Mouse (Mus musculus) myocyte (in vitro differentiated cells): ENCODE measurements at regions not wholly inside any gene's neighbourhood (a gene's known extent, or its start where the extent isn't known, plus 50 kb on each side); places are given as distances from the start of the nearest gene placed in this dataset.

Source experiments
- H3K27me3 ChIP-seq: one replicate; pipeline ENCODE4 v1.6.1; 2011; ENCODE audit not compliant: control insufficient read depth, insufficient read depth, insufficient read length
- H3K36me3 ChIP-seq: one replicate; pipeline ENCODE4 v1.6.1; 2011; ENCODE audit not compliant: control insufficient read depth, insufficient read depth
- H3K4me2 ChIP-seq: one replicate; pipeline ENCODE4 v1.6.1; 2011; ENCODE audit warnings: low read depth, control low read depth
- H3K4me3 ChIP-seq: one replicate; pipeline ENCODE4 v1.5.1; 2011; ENCODE audit warnings: mild to moderate bottlenecking, control low read depth, moderate library complexity
- H3K79me2 ChIP-seq: one replicate; pipeline ENCODE4 v1.6.1; 2011; ENCODE audit not compliant: control insufficient read depth, insufficient read depth
- H3ac ChIP-seq: one replicate; pipeline ENCODE4 v1.6.1; 2011; ENCODE audit not compliant: control insufficient read depth, insufficient read length
- CEBPB ChIP-seq: IDR thresholded peaks from 2 replicates; pipeline ENCODE4 v1.6.1; 2011; ENCODE audit warnings: mild to moderate bottlenecking, moderate library complexity; ENCODE audit not compliant: poor library complexity, insufficient read depth, severe bottlenecking
- E2F4 ChIP-seq: IDR thresholded peaks from one replicate; pipeline ENCODE4 v1.6.1; 2011; ENCODE audit warnings: mild to moderate bottlenecking, control low read depth, moderate library complexity; ENCODE audit not compliant: insufficient read depth
- MAX ChIP-seq: IDR thresholded peaks from one replicate; pipeline ENCODE4 v1.6.1; 2011; ENCODE audit warnings: low read depth, mild to moderate bottlenecking, control low read depth
- MYOD1 ChIP-seq, 3 experiments: IDR thresholded peaks; one replicate each; pipeline ENCODE4 v1.6.1; 2011; ENCODE audit warnings: control low read depth in 2 of 3, low read depth in 2 of 3, mild to moderate bottlenecking in 2 of 3, moderate library complexity in 1 of 3; ENCODE audit not compliant: insufficient read length in 2 of 3, control insufficient read depth in 1 of 3
- MYOG ChIP-seq, 3 experiments: IDR thresholded peaks; one replicate each; pipeline ENCODE4 v1.6.1; 2011; ENCODE audit warnings: control low read depth in 2 of 3, low read depth in 2 of 3, mild to moderate bottlenecking in 2 of 3; ENCODE audit not compliant: insufficient read length in 2 of 3, control insufficient read depth in 1 of 3, insufficient read depth in 1 of 3
- POLR2A ChIP-seq: IDR thresholded peaks from one replicate; pipeline ENCODE4 v1.6.1; 2011; ENCODE audit warnings: low read depth, mild to moderate bottlenecking, control low read depth, moderate library complexity; ENCODE audit not compliant: insufficient read length
- POLR2AphosphoS2 ChIP-seq: IDR thresholded peaks from one replicate; pipeline ENCODE4 v1.6.1; 2011; ENCODE audit warnings: low read depth, control low read depth; ENCODE audit not compliant: insufficient read length
- REST ChIP-seq: IDR thresholded peaks from one replicate; pipeline ENCODE4 v1.6.1; 2011; ENCODE audit warnings: mild to moderate bottlenecking, control low read depth, moderate library complexity; ENCODE audit not compliant: insufficient read depth, insufficient read length
- SRF ChIP-seq: IDR thresholded peaks from one replicate; pipeline ENCODE4 v1.6.1; 2011; ENCODE audit warnings: low read depth; ENCODE audit not compliant: control insufficient read depth, insufficient read length
- TCF12 ChIP-seq: IDR thresholded peaks from one replicate; pipeline ENCODE4 v1.6.1; 2011; ENCODE audit warnings: mild to moderate bottlenecking, control low read depth; ENCODE audit not compliant: poor library complexity, insufficient read depth, severe bottlenecking
- TCF3 ChIP-seq: IDR thresholded peaks from one replicate; pipeline ENCODE4 v1.6.1; 2011; ENCODE audit warnings: low read depth, control low read depth; ENCODE audit not compliant: insufficient read length
- USF1 ChIP-seq: IDR thresholded peaks from one replicate; pipeline ENCODE4 v1.6.1; 2011; ENCODE audit warnings: low read depth, mild to moderate bottlenecking, control low read depth, moderate library complexity

- H3K4me2 ChIP-seq = no peak overlapping the region
- TF ChIP-seq USF1 (no peak), TCF12 (no peak), MYOG (IDR thresholded peaks at IDR 0.05; ENCODE audit: control insufficient read depth in 1 of 3, insufficient read depth in 1 of 3, insufficient read length in 2 of 3, low read depth in 2 of 3) (no peak), SRF (no peak), POLR2AphosphoS2 (no peak), CEBPB (no peak), E2F4 (no peak), POLR2A (no peak), REST (no peak), MAX (no peak), MYOD1 (IDR thresholded peaks at IDR 0.05; ENCODE audit: control insufficient read depth in 1 of 3, insufficient read length in 2 of 3, low read depth in 2 of 3) (no peak), TCF3 (no peak)
- H3ac ChIP-seq = no peak overlapping the region
- H3K36me3 ChIP-seq = no peaks in the 10 kb centered on the region
- no peak overlapping the region for H3K4me3 ChIP-seq
- H3K27me3 ChIP-seq = peaks cover 26% of the 10 kb centered on the region
- H3K79me2 ChIP-seq = no peaks in the 10 kb centered on the region
Observed at GRCm38 (mm10) chr2:75151519-75151918, 325.9 kb downstream of the Mtx2 start.

DNA sequence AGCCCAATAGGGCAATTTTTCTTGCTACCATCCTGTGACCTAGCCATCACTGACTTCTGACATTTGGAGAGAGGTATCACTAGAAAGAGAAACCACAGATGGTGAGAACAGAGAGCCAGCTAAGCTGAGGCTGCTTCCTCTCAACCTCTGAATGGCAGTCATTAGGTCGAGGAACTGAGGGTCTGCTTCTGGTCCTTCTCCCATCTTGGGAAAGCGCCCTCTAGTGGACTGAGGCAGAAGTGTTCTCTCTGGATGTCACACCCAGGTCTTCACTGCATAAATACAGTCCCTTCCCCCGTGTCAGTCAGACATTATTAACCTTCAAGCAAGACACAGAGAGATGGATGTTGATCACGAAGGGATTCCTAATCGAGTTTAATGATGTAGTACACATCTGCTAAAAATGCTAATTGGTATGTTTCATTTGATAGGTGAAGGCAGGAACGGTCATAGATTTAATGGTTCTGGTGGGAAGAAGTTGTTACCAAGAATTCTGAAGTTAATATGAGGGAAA lies 326.9 kb downstream of the Mtx2 start:
- Histone ChIP-seq H3K4me3 (no peak overlapping the region), H3K4me2 (no peak overlapping the region), H3K27me3 (peaks cover 26% of the 10 kb centered on the region), H3K79me2 (no peaks in the 10 kb centered on the region), H3K36me3 (no peaks in the 10 kb centered on the region), H3ac (no peak overlapping the region)
- no peak for TF ChIP-seq MAX
- TF ChIP-seq POLR2AphosphoS2 = no peak
- no peak for TF ChIP-seq POLR2A
- TF ChIP-seq SRF = no peak
- TF ChIP-seq MYOD1 (IDR thresholded peaks at IDR 0.05; ENCODE audit: control insufficient read depth in 1 of 3, insufficient read length in 2 of 3, low read depth in 2 of 3) = no peak
- no peak for TF ChIP-seq E2F4
- no peak for TF ChIP-seq REST
- TF ChIP-seq MYOG (IDR thresholded peaks at IDR 0.05; ENCODE audit: control insufficient read depth in 1 of 3, insufficient read depth in 1 of 3, insufficient read length in 2 of 3, low read depth in 2 of 3) = no peak
- TF ChIP-seq USF1 = no peak
- no peak for TF ChIP-seq TCF12
- no peak for TF ChIP-seq CEBPB
- TF ChIP-seq TCF3 = no peak

DNA sequence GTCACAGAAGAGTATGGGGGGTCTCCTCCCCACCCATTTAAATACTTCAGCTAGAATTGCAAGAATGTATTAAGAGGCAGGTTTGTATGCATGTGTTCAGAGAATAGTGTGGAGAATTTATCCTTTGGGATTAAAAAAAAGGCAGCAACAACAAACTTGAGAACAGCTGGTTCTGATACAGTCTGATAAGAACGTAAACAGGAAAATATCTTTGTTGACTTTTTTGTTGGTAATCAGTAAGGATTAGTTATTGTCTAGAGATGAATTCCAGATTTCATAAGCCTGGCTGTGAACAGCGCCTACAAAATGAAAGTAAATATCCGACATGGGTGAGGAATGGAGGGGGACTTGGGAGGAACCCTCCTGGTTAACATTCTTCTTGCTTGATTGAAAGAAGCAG lies 328.8 kb downstream of the Mtx2 start:
- Histone ChIP-seq H3K4me2 (peak overlapping the region; percentile 63), H3K36me3 (no peaks in the 10 kb centered on the region), H3K79me2 (no peaks in the 10 kb centered on the region), H3ac (no peak overlapping the region), H3K27me3 (peaks cover 17% of the 10 kb centered on the region), H3K4me3 (no peak overlapping the region)
- TF ChIP-seq POLR2A (no peak), REST (no peak), USF1 (no peak), SRF (no peak), POLR2AphosphoS2 (no peak), E2F4 (no peak), TCF3 (no peak), MYOG (IDR thresholded peaks at IDR 0.05; ENCODE audit: control insufficient read depth in 1 of 3, insufficient read depth in 1 of 3, insufficient read length in 2 of 3, low read depth in 2 of 3) (no peak), MYOD1 (IDR thresholded peaks at IDR 0.05; ENCODE audit: control insufficient read depth in 1 of 3, insufficient read length in 2 of 3, low read depth in 2 of 3) (no peak), MAX (no peak)

- TF ChIP-seq E2F4 (no peak), TCF12 (no peak), REST (no peak), USF1 (no peak), MYOD1 (IDR thresholded peaks at IDR 0.05; ENCODE audit: control insufficient read depth in 1 of 3, insufficient read length in 2 of 3, low read depth in 2 of 3) (no peak), TCF3 (no peak), POLR2AphosphoS2 (no peak), SRF (no peak), CEBPB (no peak)
- Histone ChIP-seq H3K36me3 (no peaks in the 10 kb centered on the region), H3K4me3 (no peak overlapping the region), H3K27me3 (peaks cover 19% of the 10 kb centered on the region), H3K79me2 (no peaks in the 10 kb centered on the region), H3K4me2 (no peak overlapping the region), H3ac (no peak overlapping the region)
Observed at GRCm38 (mm10) chr2:75158581-75158980, 333.0 kb downstream of the Mtx2 start.

- no peak overlapping the region for H3K4me3 ChIP-seq
- no peak overlapping the region for H3ac ChIP-seq
- no peaks in the 10 kb centered on the region for H3K79me2 ChIP-seq
- H3K36me3 ChIP-seq = no peaks in the 10 kb centered on the region
- no peak overlapping the region for H3K4me2 ChIP-seq
- no peak for TF ChIP-seq MYOG (IDR thresholded peaks at IDR 0.05; ENCODE audit: control insufficient read depth in 1 of 3, insufficient read depth in 1 of 3, insufficient read length in 2 of 3, low read depth in 2 of 3)
- TF ChIP-seq POLR2A = no peak
- no peak for TF ChIP-seq USF1
- no peak for TF ChIP-seq MAX
- no peak for TF ChIP-seq SRF
- TF ChIP-seq E2F4 = no peak
- no peak for TF ChIP-seq CEBPB
- no peak for TF ChIP-seq REST
- no peak for TF ChIP-seq POLR2AphosphoS2
- H3K27me3 ChIP-seq = peaks cover 20% of the 10 kb centered on the region
Observed at GRCm38 (mm10) chr2:75161075-75161474, 335.5 kb downstream of the Mtx2 start.
